In the genomic region with DNA sequence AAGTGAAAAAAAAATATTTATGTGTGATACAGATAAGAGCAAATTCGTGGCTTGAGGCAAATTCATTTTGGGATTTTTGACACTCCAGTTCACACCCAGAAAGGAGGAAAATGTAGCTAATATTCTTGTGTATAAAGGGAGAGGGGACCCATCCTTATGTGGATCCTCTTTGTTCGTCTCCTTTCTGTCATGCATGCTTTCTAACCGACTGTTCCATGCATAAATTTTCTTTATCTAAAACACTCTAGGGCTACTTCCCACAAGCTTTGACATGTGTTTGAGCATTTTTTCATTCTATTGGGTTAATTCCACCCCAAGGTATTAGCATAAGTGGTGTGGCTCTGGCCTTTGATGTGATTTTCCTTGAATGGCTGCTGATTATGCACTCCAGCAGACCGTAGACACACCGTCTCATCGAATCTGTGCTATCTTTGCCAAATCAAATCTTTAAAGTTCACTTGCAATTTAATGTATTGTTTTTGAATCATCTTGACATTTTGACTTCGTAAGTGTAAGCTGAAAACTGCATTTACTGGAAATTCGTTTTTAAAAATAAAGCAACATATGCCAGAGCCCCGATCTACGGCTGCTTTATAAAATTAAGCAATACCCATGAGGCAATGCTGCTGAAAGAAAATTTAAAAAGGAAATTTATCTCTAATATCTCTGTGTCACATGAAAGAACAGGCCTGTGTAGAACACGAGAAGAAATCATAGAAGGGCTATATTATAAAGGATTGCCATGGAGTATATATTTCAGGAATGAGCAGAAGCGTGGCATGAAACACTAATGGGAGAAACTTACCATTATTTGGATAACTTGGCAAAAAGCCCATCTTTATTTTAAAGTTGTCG, we compare ENCODE assay signal across 24 mouse cellular contexts. TPM values are rescaled to one million over a fixed set of nuclear protein-coding genes. Genes with fewer than 3 reads are reported as not detected.
DNase-seq lines count a peak whose midpoint lies in the region; ATAC-seq lines count a peak whose summit lies in the region.
"Had no signal": no experiment of that assay in that cellular context is flagged by ENCODE, and none has a peak within 500 bp of the region (broad histone marks: within the 10 kb centered on the region; RNA-seq: fewer than 3 reads in every experiment).

No protein-coding gene starts in this region.

- no peak overlapping the region for H3K4me2 ChIP-seq in forebrain, embryonic 12.5 days
- H3K4me2 ChIP-seq in forebrain, embryonic 15.5 days (replicated peaks): no peak overlapping the region
- no peak overlapping the region for H3K4me2 ChIP-seq in hindbrain, embryonic 16.5 days (ENCODE audit: low read length)
- H3K4me2 ChIP-seq in midbrain, embryonic 16.5 days (ENCODE audit: low read length): peak overlapping the region; percentile 13; the same call in 1 of the 2 replicates
- H3K4me2 ChIP-seq: embryonic facial prominence, embryonic 15.5 days; heart, embryonic 13.5 days; kidney, embryonic 15.5 days; limb, embryonic 13.5 days; liver, embryonic 12.5 days had no signal

- H3K9ac ChIP-seq in forebrain, embryonic 12.5 days: no peak overlapping the region
- no peak overlapping the region for H3K9ac ChIP-seq in forebrain, embryonic 15.5 days (replicated peaks)
- H3K9ac ChIP-seq in hindbrain, embryonic 16.5 days (ENCODE audit: low read depth, low read length): no peak overlapping the region
- H3K9ac ChIP-seq in midbrain, embryonic 16.5 days (ENCODE audit: low read depth, low read length): no peak overlapping the region
- H3K9ac ChIP-seq: embryonic facial prominence, embryonic 15.5 days; heart, embryonic 13.5 days; kidney, embryonic 15.5 days; limb, embryonic 13.5 days; liver, embryonic 12.5 days had no signal

- ATAC-seq in forebrain, embryonic 12.5 days (ENCODE audit: low FRiP score): 0 out of 2 replicates have a peak, but pooled peaks have one; percentile 58
- ATAC-seq in forebrain, embryonic 15.5 days (replicated peaks): peak; percentile 67
- peak; percentile 71; the same call in 1 of the 2 replicates for ATAC-seq in hindbrain, embryonic 16.5 days
- ATAC-seq in midbrain, embryonic 16.5 days: peak; percentile 90
- ATAC-seq: activated CD4-positive, CD25-positive, alpha-beta regulatory T cell, adult 4 months; intestine, postnatal 0 days; liver, embryonic 12.5 days had no signal

- DNase-seq in forebrain, embryonic 10.5 days (ENCODE audit: extremely low spot score, low spot score): no peak
- no peak for DNase-seq in layer of hippocampus, postnatal 14 days (ENCODE audit: low spot score in 2 of 2)
- no peak for DNase-seq in spleen, adult 18-20 months
- DNase-seq: adrenal gland, postnatal 10 days; cerebellum, adult 8-10 months; gastrocnemius, postnatal 14 days; heart, adult 11 months; heart, postnatal 14 days; kidney, postnatal 36 days; lung, adult 18-20 months; lung, postnatal 10 days; thymus, postnatal 25 days had no signal

- WGBS in forebrain, embryonic 12.5 days: 68% methylated on average over 13 of the region's 13 CpGs
- WGBS in forebrain, embryonic 10.5 days: 84% methylated on average over 13 of the region's 13 CpGs
- WGBS in forebrain, embryonic 15.5 days: 52% methylated on average over 13 of the region's 13 CpGs
- whole genome bisulfite sequencing in hindbrain, embryonic 16.5 days: 58% methylated on average over 13 of the region's 13 CpGs
- WGBS in midbrain, embryonic 16.5 days: 34% methylated on average over 13 of the region's 13 CpGs

- no peaks in the 10 kb centered on the region for H3K36me3 ChIP-seq in forebrain, embryonic 12.5 days (replicated peaks)
- H3K36me3 ChIP-seq in forebrain, embryonic 10.5 days (replicated peaks): no peaks in the 10 kb centered on the region
- H3K36me3 ChIP-seq in forebrain, embryonic 15.5 days: no peaks in the 10 kb centered on the region
- H3K36me3 ChIP-seq in hindbrain, embryonic 16.5 days (ENCODE audit: control insufficient read depth, insufficient read depth, low read length): no peaks in the 10 kb centered on the region
- H3K36me3 ChIP-seq in midbrain, embryonic 16.5 days (ENCODE audit: control insufficient read depth, insufficient read depth, low read length): no peaks in the 10 kb centered on the region
- H3K36me3 ChIP-seq: embryonic facial prominence, embryonic 15.5 days; heart, embryonic 13.5 days; kidney, embryonic 15.5 days; limb, embryonic 13.5 days; liver, embryonic 12.5 days had no signal

- no peaks in the 10 kb centered on the region; the same call in 1 of the 2 replicates for H3K4me1 ChIP-seq in forebrain, embryonic 12.5 days
- H3K4me1 ChIP-seq in forebrain, embryonic 10.5 days: no peaks in the 10 kb centered on the region
- no peaks in the 10 kb centered on the region for H3K4me1 ChIP-seq in forebrain, embryonic 15.5 days
- no peaks in the 10 kb centered on the region for H3K4me1 ChIP-seq in hindbrain, embryonic 16.5 days (ENCODE audit: control insufficient read depth, insufficient read depth, low read depth, low read length)
- H3K4me1 ChIP-seq in midbrain, embryonic 16.5 days (ENCODE audit: control insufficient read depth, insufficient read depth, low read length): peaks cover 6% of the 10 kb centered on the region
- H3K4me1 ChIP-seq: embryonic facial prominence, embryonic 15.5 days; heart, embryonic 13.5 days; kidney, embryonic 15.5 days; limb, embryonic 13.5 days; liver, embryonic 12.5 days had no signal

- H3K27ac ChIP-seq in forebrain, embryonic 12.5 days: no peak overlapping the region
- no peak overlapping the region for H3K27ac ChIP-seq in forebrain, embryonic 10.5 days
- no peak overlapping the region for H3K27ac ChIP-seq in forebrain, embryonic 15.5 days (replicated peaks)
- H3K27ac ChIP-seq in hindbrain, embryonic 16.5 days (ENCODE audit: low read depth, low read length): no peak overlapping the region
- 0 out of 2 replicates have a peak overlapping the region, but pooled peaks have one; percentile 33 for H3K27ac ChIP-seq in midbrain, embryonic 16.5 days (ENCODE audit: low read length)
- H3K27ac ChIP-seq: embryonic facial prominence, embryonic 15.5 days; heart, embryonic 13.5 days; kidney, embryonic 15.5 days; limb, embryonic 13.5 days; liver, embryonic 12.5 days had no signal

- H3K4me3 ChIP-seq in forebrain, embryonic 12.5 days (replicated peaks): no peak overlapping the region
- H3K4me3 ChIP-seq in forebrain, embryonic 10.5 days: no peak overlapping the region
- H3K4me3 ChIP-seq in forebrain, embryonic 15.5 days: no peak overlapping the region
- H3K4me3 ChIP-seq in hindbrain, embryonic 16.5 days (ENCODE audit: low read length): no peak overlapping the region
- no peak overlapping the region for H3K4me3 ChIP-seq in midbrain, embryonic 16.5 days (ENCODE audit: low read depth, low read length)
- H3K4me3 ChIP-seq: embryonic facial prominence, embryonic 15.5 days; heart, embryonic 13.5 days; kidney, embryonic 15.5 days; limb, embryonic 13.5 days; liver, embryonic 12.5 days had no signal

- no peaks in the 10 kb centered on the region for H3K27me3 ChIP-seq in forebrain, embryonic 12.5 days
- H3K27me3 ChIP-seq in forebrain, embryonic 10.5 days (ENCODE audit: poor library complexity, severe bottlenecking): no peaks in the 10 kb centered on the region
- no peaks in the 10 kb centered on the region for H3K27me3 ChIP-seq in forebrain, embryonic 15.5 days
- no peaks in the 10 kb centered on the region for H3K27me3 ChIP-seq in hindbrain, embryonic 16.5 days (replicated peaks; ENCODE audit: control insufficient read depth, insufficient read depth, low read length)
- no peaks in the 10 kb centered on the region for H3K27me3 ChIP-seq in midbrain, embryonic 16.5 days (ENCODE audit: control insufficient read depth, insufficient read depth, low read depth, low read length)
- H3K27me3 ChIP-seq: embryonic facial prominence, embryonic 15.5 days; heart, embryonic 13.5 days; kidney, embryonic 15.5 days; limb, embryonic 13.5 days; liver, embryonic 12.5 days had no signal

- no peaks in the 10 kb centered on the region for H3K9me3 ChIP-seq in forebrain, embryonic 12.5 days
- no peaks in the 10 kb centered on the region for H3K9me3 ChIP-seq in forebrain, embryonic 10.5 days
- no peaks in the 10 kb centered on the region for H3K9me3 ChIP-seq in forebrain, embryonic 15.5 days
- no peaks in the 10 kb centered on the region for H3K9me3 ChIP-seq in hindbrain, embryonic 16.5 days (ENCODE audit: control insufficient read depth, low read length)
- no peaks in the 10 kb centered on the region for H3K9me3 ChIP-seq in midbrain, embryonic 16.5 days (replicated peaks; ENCODE audit: control insufficient read depth, low read length, poor library complexity, severe bottlenecking)
- H3K9me3 ChIP-seq: embryonic facial prominence, embryonic 15.5 days; heart, embryonic 13.5 days; kidney, embryonic 15.5 days; limb, embryonic 13.5 days; liver, embryonic 12.5 days had no signal

RNA-seq across cellular contexts. Expression of a gene that starts 21.8 kb away (rescaled TPM):
- polyA plus RNA-seq in forebrain, embryonic 12.5 days (2016; fragmentation: Nextera tagmentation; extraction: Ambion mirVana): 0.92 and 1.7 TPM in 2 replicates
- polyA plus RNA-seq in forebrain, embryonic 10.5 days (2016; fragmentation: Nextera tagmentation; extraction: Ambion mirVana): 1.1 and 1.2 TPM in 2 replicates
- polyA plus RNA-seq in forebrain, embryonic 15.5 days (2015; fragmentation: Nextera tagmentation; extraction: Ambion mirVana): 0.96 and 1.1 TPM in 2 replicates
- 0.96 and 1.4 TPM in 2 replicates for polyA plus RNA-seq in hindbrain, embryonic 16.5 days (2015; fragmentation: Nextera tagmentation; extraction: Ambion mirVana)
- polyA plus RNA-seq in midbrain, embryonic 16.5 days (2015; fragmentation: Nextera tagmentation; extraction: Ambion mirVana): 0.73 and 0.93 TPM in 2 replicates
- total RNA-seq in layer of hippocampus, postnatal 14 days (2021): under 1 TPM; 0.51 to 0.52 TPM
- polyA plus RNA-seq: activated CD4-positive, CD25-positive, alpha-beta regulatory T cell, adult 4 months had no signal

RNA-seq across cellular contexts. Expression of a gene that starts 23.6 kb away (rescaled TPM):
- not detected in 2 replicates for polyA plus RNA-seq in forebrain, embryonic 12.5 days (2016; fragmentation: Nextera tagmentation; extraction: Ambion mirVana)
- polyA plus RNA-seq in forebrain, embryonic 10.5 days (2016; fragmentation: Nextera tagmentation; extraction: Ambion mirVana): not detected in 2 replicates
- polyA plus RNA-seq in forebrain, embryonic 15.5 days (2015; fragmentation: Nextera tagmentation; extraction: Ambion mirVana): not detected in 2 replicates
- polyA plus RNA-seq in hindbrain, embryonic 16.5 days (2015; fragmentation: Nextera tagmentation; extraction: Ambion mirVana): 2.1 and 2.2 TPM in 2 replicates
- 0.81 and 1.1 TPM in 2 replicates for polyA plus RNA-seq in midbrain, embryonic 16.5 days (2015; fragmentation: Nextera tagmentation; extraction: Ambion mirVana)
- total RNA-seq in layer of hippocampus, postnatal 14 days (2021): 10 to 100 TPM; 11.6 to 11.9 TPM
- total RNA-seq: gastrocnemius, postnatal 14 days; heart, postnatal 14 days; neutrophil, adult 5-6 weeks had no signal
- polyA plus RNA-seq: activated CD4-positive, CD25-positive, alpha-beta regulatory T cell, adult 4 months; heart, embryonic 13.5 days had no signal
